Mouse (Mus musculus): ENCODE results near the gene Ercc6. TPM values are rescaled to one million over a fixed set of nuclear protein-coding genes. Genes with fewer than 3 reads are reported as not detected.

Gene Ercc6
- 18.4 and 22.6 TPM in 2 replicates for polyA plus RNA-seq (2011; ENCODE audit: insufficient read length, low read depth, missing spikeins)

GRCm38 (mm10) chr14:32513336-32514032 is at the start of gene Ercc6:
Gene Ercc6 (plus strand): TSS chr14:32513521.
- no peak for TF ChIP-seq CTCF (IDR thresholded peaks at IDR 0.05; ENCODE audit: borderline replicate concordance, insufficient read depth, low read length)
- TF ChIP-seq POLR2A (IDR thresholded peaks at IDR 0.05; ENCODE audit: low read depth, low read length) = peak; percentile 97
- peak within 1 kb of the TSS; percentile 32; the same call in 1 of the 2 replicates for H3K27ac ChIP-seq (ENCODE audit: insufficient read depth, low read length)
- H3K4me1 ChIP-seq (ENCODE audit: control insufficient read depth, insufficient read depth, low read length) = peaks cover 6% of the 10 kb centered on the region; the same call in 1 of the 2 replicates
- peak within 1 kb of the TSS; percentile 76 for H3K4me3 ChIP-seq (ENCODE audit: insufficient read depth, low read length)

- no peaks in the 10 kb centered on the region for H3K4me1 ChIP-seq (ENCODE audit: control insufficient read depth, insufficient read depth, low read length)
- no peak within 1 kb of the TSS for H3K27ac ChIP-seq (ENCODE audit: insufficient read depth, low read length)
- 0 out of 2 replicates have a peak within 1 kb of the TSS, but pooled peaks have one; percentile 5 for H3K4me3 ChIP-seq (ENCODE audit: insufficient read depth, low read length)
- TF ChIP-seq POLR2A (IDR thresholded peaks at IDR 0.05; ENCODE audit: low read depth, low read length) (no peak), CTCF (IDR thresholded peaks at IDR 0.05; ENCODE audit: borderline replicate concordance, insufficient read depth, low read length) (no peak)
These were observed 48.5 kb upstream of the Ercc6 start, which contains the start of gene Slc18a3 for GRCm38 (mm10) chr14:32464601-32465505. Gene Slc18a3 (minus strand): TSS chr14:32464850.

GRCm38 (mm10) chr14:32465506-32465870 is 47.8 kb upstream of the Ercc6 start:
- Histone ChIP-seq H3K4me3 (ENCODE audit: insufficient read depth, low read length) (no peak overlapping the region), H3K4me1 (ENCODE audit: control insufficient read depth, insufficient read depth, low read length) (no peaks in the 10 kb centered on the region), H3K27ac (ENCODE audit: insufficient read depth, low read length) (no peak overlapping the region)
- no peak for TF ChIP-seq CTCF (IDR thresholded peaks at IDR 0.05; ENCODE audit: borderline replicate concordance, insufficient read depth, low read length)
- no peak for TF ChIP-seq POLR2A (IDR thresholded peaks at IDR 0.05; ENCODE audit: low read depth, low read length)

GRCm38 (mm10) chr14:32465889-32466288 is 47.4 kb upstream of the Ercc6 start, which contains the start of gene Chat:
Gene Chat (minus strand): TSS chr14:32465989.
- Histone ChIP-seq H3K27ac (ENCODE audit: insufficient read depth, low read length) (no peak within 1 kb of the TSS), H3K4me3 (ENCODE audit: insufficient read depth, low read length) (no peak within 1 kb of the TSS), H3K4me1 (ENCODE audit: control insufficient read depth, insufficient read depth, low read length) (no peaks in the 10 kb centered on the region)
- TF ChIP-seq POLR2A (IDR thresholded peaks at IDR 0.05; ENCODE audit: low read depth, low read length) (no peak), CTCF (IDR thresholded peaks at IDR 0.05; ENCODE audit: borderline replicate concordance, insufficient read depth, low read length) (no peak)

GRCm38 (mm10) chr14:32467606-32468005 is 45.7 kb upstream of the Ercc6 start:
- Histone ChIP-seq H3K27ac (ENCODE audit: insufficient read depth, low read length) (no peak overlapping the region), H3K4me1 (ENCODE audit: control insufficient read depth, insufficient read depth, low read length) (no peaks in the 10 kb centered on the region), H3K4me3 (ENCODE audit: insufficient read depth, low read length) (no peak overlapping the region)
- TF ChIP-seq POLR2A (IDR thresholded peaks at IDR 0.05; ENCODE audit: low read depth, low read length) (no peak), CTCF (IDR thresholded peaks at IDR 0.05; ENCODE audit: borderline replicate concordance, insufficient read depth, low read length) (no peak)

GRCm38 (mm10) chr14:32472996-32473395 is 40.3 kb upstream of the Ercc6 start:
- no peak for TF ChIP-seq POLR2A (IDR thresholded peaks at IDR 0.05; ENCODE audit: low read depth, low read length)
- peak; percentile 59; the same call in 1 of the 2 replicates for TF ChIP-seq CTCF (IDR thresholded peaks at IDR 0.05; ENCODE audit: borderline replicate concordance, insufficient read depth, low read length)

GRCm38 (mm10) chr14:32476559-32476958 is 36.8 kb upstream of the Ercc6 start:
- H3K27ac ChIP-seq (ENCODE audit: insufficient read depth, low read length) = no peak overlapping the region
- H3K4me1 ChIP-seq (ENCODE audit: control insufficient read depth, insufficient read depth, low read length) = no peaks in the 10 kb centered on the region
- H3K4me3 ChIP-seq (ENCODE audit: insufficient read depth, low read length) = no peak overlapping the region
- TF ChIP-seq CTCF (IDR thresholded peaks at IDR 0.05; ENCODE audit: borderline replicate concordance, insufficient read depth, low read length) = no peak
- no peak for TF ChIP-seq POLR2A (IDR thresholded peaks at IDR 0.05; ENCODE audit: low read depth, low read length)

More at GRCm38 (mm10) chr14:32472996-32473395, 40.3 kb upstream of the Ercc6 start:
- no peak overlapping the region for H3K4me3 ChIP-seq (ENCODE audit: insufficient read depth, low read length)
- H3K4me1 ChIP-seq (ENCODE audit: control insufficient read depth, insufficient read depth, low read length) = no peaks in the 10 kb centered on the region
- H3K27ac ChIP-seq (ENCODE audit: insufficient read depth, low read length) = no peak overlapping the region

GRCm38 (mm10) chr14:32477581-32477980 is 35.7 kb upstream of the Ercc6 start:
- no peak for TF ChIP-seq CTCF (IDR thresholded peaks at IDR 0.05; ENCODE audit: borderline replicate concordance, insufficient read depth, low read length)
- TF ChIP-seq POLR2A (IDR thresholded peaks at IDR 0.05; ENCODE audit: low read depth, low read length) = no peak
- no peak overlapping the region for H3K27ac ChIP-seq (ENCODE audit: insufficient read depth, low read length)
- H3K4me3 ChIP-seq (ENCODE audit: insufficient read depth, low read length) = no peak overlapping the region
- no peaks in the 10 kb centered on the region for H3K4me1 ChIP-seq (ENCODE audit: control insufficient read depth, insufficient read depth, low read length)

- Histone ChIP-seq H3K4me3 (ENCODE audit: insufficient read depth, low read length) (no peak overlapping the region), H3K4me1 (ENCODE audit: control insufficient read depth, insufficient read depth, low read length) (no peaks in the 10 kb centered on the region), H3K27ac (ENCODE audit: insufficient read depth, low read length) (no peak overlapping the region)
- TF ChIP-seq CTCF (IDR thresholded peaks at IDR 0.05; ENCODE audit: borderline replicate concordance, insufficient read depth, low read length) (peak; percentile 61; the same call in 1 of the 2 replicates), POLR2A (IDR thresholded peaks at IDR 0.05; ENCODE audit: low read depth, low read length) (no peak)
These were observed 31.3 kb upstream of the Ercc6 start for GRCm38 (mm10) chr14:32482061-32482460.

Data from embryonic fibroblast, embryonic 13.5 days (primary cell).